Mouse (Mus musculus) midbrain, embryonic 14.5 days (tissue): ENCODE measurements around the gene Wdr63. TPM values are rescaled to one million over a fixed set of nuclear protein-coding genes. Genes with fewer than 3 reads are reported as not detected.

Source experiments
- ATAC-seq: fragments of 200-750 bp; cut with Nextera tagmentation; 2 replicates; pipeline ENCODE4 v1.8.0; 2017; ENCODE audit warnings: moderate number of reproducible peaks, moderate library complexity; ENCODE audit not compliant: low FRiP score, low TSS enrichment
- DNase-seq: peaks from one replicate; pipeline ENCODE4 v3.0.0-alpha.2; 2015
- H3K27ac ChIP-seq: fragments of 300-500 bp; sonication (generic); replicated peaks from 2 replicates; pipeline ENCODE4 v1.5.1; 2014; ENCODE audit warnings: mild to moderate bottlenecking, low read depth, low read length, moderate library complexity
- H3K27me3 ChIP-seq: fragments of 300-500 bp; sonication (generic); 2 replicates; pipeline ENCODE4 v1.6.1; 2014; ENCODE audit warnings: low read length, control low read depth, mixed read lengths; ENCODE audit not compliant: control insufficient read depth, insufficient read depth
- H3K36me3 ChIP-seq: fragments of 300-500 bp; sonication (generic); 2 replicates; pipeline ENCODE4 v1.6.1; 2014; ENCODE audit warnings: low read length, control low read depth; ENCODE audit not compliant: control insufficient read depth, insufficient read depth
- H3K4me1 ChIP-seq: fragments of 300-500 bp; sonication (generic); 2 replicates; pipeline ENCODE4 v1.6.1; 2014; ENCODE audit warnings: mild to moderate bottlenecking, antibody characterized with exemption, low read length, control low read depth; ENCODE audit not compliant: control insufficient read depth, insufficient read depth
- H3K4me2 ChIP-seq: fragments of 300-500 bp; sonication (generic); 2 replicates; pipeline ENCODE4 v1.6.1; 2014; ENCODE audit warnings: mild to moderate bottlenecking, low read length, moderate library complexity
- H3K4me3 ChIP-seq: fragments of 300-500 bp; sonication (generic); replicated peaks from 2 replicates; pipeline ENCODE4 v1.5.1; 2014; ENCODE audit warnings: low read depth, low read length
- H3K9ac ChIP-seq: fragments of 300-500 bp; sonication (generic); replicated peaks from 2 replicates; pipeline ENCODE4 v1.6.1; 2014; ENCODE audit warnings: mild to moderate bottlenecking, low read length, moderate library complexity
- H3K9me3 ChIP-seq: fragments of 300-500 bp; sonication (generic); 2 replicates; pipeline ENCODE4 v1.6.1; 2016; ENCODE audit warnings: low read length, control low read depth, mixed read lengths; ENCODE audit not compliant: control insufficient read depth
- WGBS: fragments of 180-500 bp; shearing (Covaris S2); extraction: QIAGEN DNeasy Blood & Tissue Kit; methylation state at CpG from one replicate; pipeline ENCODE4 v1.1.7; 2014; 5-methylcytosine and 5-hydroxymethylcytosine counted together
- polyA plus RNA-seq: library from polyadenylated mRNA; unstranded; fragments of >200 nt; fragmentation: Nextera tagmentation; extraction: Ambion mirVana; gene quantifications from 2 replicates; pipeline ENCODE4 v1.2.1, GENCODE M21; 2014

Gene Wdr63
- polyA plus RNA-seq, 1 experiment from 2014 or later: 0.83 TPM

DNA sequence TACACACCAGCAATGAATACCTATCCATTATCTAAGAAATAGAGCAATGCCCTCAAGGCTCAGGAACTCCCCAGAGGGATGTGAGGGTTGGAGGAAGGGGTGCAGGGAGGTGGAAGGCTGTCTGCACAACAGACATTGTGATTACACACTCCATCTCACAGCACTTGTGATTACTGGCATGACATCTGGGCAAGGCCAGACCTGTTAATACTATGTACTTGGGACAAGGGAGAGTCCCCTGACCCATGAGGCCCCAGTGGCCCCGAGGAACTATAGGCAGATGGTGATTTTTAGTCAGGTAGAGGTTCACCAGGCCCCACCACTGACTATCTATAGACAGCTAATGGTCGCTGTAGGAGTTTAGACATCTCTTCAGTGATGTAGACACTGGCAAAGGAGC lies 54.1 kb downstream of the Wdr63 start:
- Histone ChIP-seq H3K27me3 (no peaks in the 10 kb centered on the region), H3K27ac (no peak overlapping the region), H3K36me3 (no peaks in the 10 kb centered on the region), H3K4me1 (0 out of 2 replicates have a peak, but pooled peaks cover 3% of the 10 kb centered on the region), H3K4me2 (no peak overlapping the region), H3K9me3 (no peaks in the 10 kb centered on the region), H3K9ac (no peak overlapping the region), H3K4me3 (no peak overlapping the region)
- 80% methylated on average over 2 of the region's 2 CpGs for WGBS
- no peak for DNase-seq
- ATAC-seq: no peak

DNA sequence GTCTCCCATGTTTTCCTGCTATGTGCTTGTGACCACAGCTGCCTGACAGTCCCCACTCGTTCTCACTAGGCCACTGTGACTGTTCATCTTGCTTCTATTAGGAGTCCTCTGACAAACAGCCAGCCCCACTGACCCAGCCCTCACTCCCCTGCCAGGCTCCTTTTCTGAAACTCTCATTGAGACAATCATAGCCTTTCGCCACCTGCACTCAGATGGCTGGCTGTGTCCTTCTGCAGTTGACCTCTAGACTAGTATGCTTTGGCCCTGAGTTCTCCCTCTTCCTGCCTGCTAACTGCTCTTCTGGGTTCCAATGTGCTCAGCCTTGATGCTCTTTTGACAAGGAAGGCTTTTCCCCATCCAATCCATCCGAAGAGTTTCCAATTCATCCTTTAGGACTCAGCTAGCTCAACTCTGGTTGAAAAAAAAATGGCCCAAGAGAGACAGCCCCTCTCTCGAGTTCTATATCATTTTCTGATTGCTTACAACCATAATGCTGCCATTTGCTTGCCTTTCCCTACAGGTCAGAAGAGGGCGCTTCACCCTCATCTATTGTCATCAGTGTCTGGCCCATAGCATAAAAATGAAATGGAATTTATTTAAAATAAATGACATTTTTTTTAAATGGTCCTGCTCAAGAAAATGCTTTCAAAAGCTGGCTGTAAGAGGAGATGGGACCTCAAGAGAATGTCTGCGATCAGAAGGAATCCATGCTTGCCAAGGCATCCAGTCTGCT lies 54.7 kb downstream of the Wdr63 start:
- H3K4me1 ChIP-seq: 0 out of 2 replicates have a peak, but pooled peaks cover 3% of the 10 kb centered on the region
- H3K4me2 ChIP-seq: no peak overlapping the region; the same call in 1 of the 2 replicates
- DNase-seq: no peak
- no peak for ATAC-seq
- no peaks in the 10 kb centered on the region for H3K9me3 ChIP-seq
- H3K4me3 ChIP-seq: no peak overlapping the region
- 73% methylated on average over 6 of the region's 6 CpGs for WGBS
- H3K27ac ChIP-seq: no peak overlapping the region
- H3K9ac ChIP-seq: no peak overlapping the region
- no peaks in the 10 kb centered on the region for H3K27me3 ChIP-seq
- H3K36me3 ChIP-seq: no peaks in the 10 kb centered on the region

DNA sequence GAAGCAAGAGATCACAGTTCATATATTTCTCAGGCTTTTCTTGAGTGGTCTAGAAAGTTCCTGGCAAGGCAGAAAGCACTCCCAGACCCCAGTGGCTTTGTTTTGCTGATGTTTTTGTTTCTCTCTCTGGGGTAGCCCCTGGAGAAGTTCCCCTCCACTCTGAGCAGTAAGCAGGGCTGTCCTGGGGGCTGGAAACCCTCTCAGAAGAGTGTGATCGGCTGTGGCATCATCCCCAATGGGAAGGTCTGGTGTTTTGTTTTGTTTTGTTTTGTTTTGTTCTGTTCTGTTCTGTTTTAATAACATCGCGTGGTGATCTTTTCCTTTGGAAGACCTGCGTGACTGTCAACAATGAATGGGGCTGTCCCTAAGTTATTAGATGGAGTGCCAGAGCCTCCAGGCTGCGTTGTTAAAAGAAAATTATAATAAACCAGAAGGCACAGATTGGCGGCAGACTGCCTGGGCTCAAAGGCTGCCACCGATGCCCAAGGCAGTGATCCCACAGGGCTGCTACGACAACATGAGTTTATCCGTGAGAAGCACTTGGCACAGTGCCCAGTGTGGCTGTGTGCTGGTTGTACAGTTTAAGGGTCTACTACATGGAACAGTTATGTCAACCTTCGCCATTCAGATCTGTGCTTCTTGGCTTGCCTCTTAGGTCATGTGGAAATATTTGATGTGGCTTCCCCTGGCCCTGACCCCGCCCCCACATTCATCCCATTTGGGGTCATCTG lies 56.5 kb downstream of the Wdr63 start:
- no peak overlapping the region for H3K27ac ChIP-seq
- no peaks in the 10 kb centered on the region for H3K9me3 ChIP-seq
- DNase-seq (peak; percentile 91), ATAC-seq (peak; percentile 90)
- no peaks in the 10 kb centered on the region for H3K36me3 ChIP-seq
- no peak overlapping the region for H3K4me3 ChIP-seq
- WGBS: 22% methylated on average over 11 of the region's 11 CpGs
- H3K4me2 ChIP-seq: peak overlapping the region; percentile 12; the same call in 1 of the 2 replicates
- 0 out of 2 replicates have a peak, but pooled peaks cover 3% of the 10 kb centered on the region for H3K4me1 ChIP-seq
- H3K27me3 ChIP-seq: no peaks in the 10 kb centered on the region
- no peak overlapping the region for H3K9ac ChIP-seq

DNA sequence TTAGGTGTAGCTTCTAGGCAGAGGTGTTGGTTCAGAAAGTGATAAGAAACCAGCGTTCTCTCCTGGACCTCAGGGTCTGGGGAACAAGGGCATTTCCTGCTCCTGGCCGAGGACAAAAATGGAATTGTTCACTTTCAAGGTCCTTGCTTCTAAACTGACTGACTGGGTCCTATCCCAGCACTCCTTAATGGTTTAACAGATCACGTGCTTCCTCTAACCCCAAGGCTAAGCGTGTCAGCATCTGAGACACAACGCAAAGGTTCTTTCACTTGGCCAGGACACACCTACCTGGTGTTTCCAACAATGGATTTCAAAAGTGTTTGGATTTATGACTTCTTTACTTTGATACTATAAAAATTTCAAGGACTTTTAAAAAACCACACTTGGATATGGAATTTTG lies 58.0 kb downstream of the Wdr63 start:
- no peak overlapping the region for H3K27ac ChIP-seq
- H3K4me3 ChIP-seq: no peak overlapping the region
- no peak for ATAC-seq
- no peak overlapping the region for H3K9ac ChIP-seq
- H3K9me3 ChIP-seq: no peaks in the 10 kb centered on the region
- no peak overlapping the region for H3K4me2 ChIP-seq
- no peaks in the 10 kb centered on the region for H3K36me3 ChIP-seq
- DNase-seq: no peak
- H3K4me1 ChIP-seq: 0 out of 2 replicates have a peak, but pooled peaks cover 3% of the 10 kb centered on the region
- no peaks in the 10 kb centered on the region for H3K27me3 ChIP-seq
- 92% methylated on average over 5 of the region's 5 CpGs for WGBS

DNA sequence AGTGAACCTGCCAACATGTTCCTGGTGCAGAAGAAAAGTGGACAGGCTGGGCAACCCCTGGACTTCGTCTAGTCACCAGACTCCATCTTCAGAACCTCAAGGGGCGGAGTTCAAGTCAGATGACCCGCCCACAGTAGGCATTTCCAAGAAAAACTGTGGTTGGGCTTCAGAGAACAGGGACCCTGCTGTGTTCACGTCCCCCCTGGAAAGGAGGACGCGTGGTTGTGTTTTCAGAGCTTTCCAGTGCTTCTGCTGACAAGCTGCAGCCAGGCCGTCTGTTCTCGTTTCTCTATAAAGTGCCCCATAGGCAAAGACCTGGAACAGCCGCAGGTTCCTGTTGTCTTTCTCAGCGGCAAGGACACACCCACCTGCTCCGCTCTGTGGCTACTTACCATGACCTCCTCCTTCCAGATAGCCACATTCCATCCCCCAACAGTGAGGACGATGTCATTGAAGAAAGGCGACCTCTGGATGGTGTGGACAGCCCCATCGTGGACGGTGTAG lies 60.2 kb downstream of the Wdr63 start:
- Histone ChIP-seq H3K9me3 (no peaks in the 10 kb centered on the region), H3K4me1 (0 out of 2 replicates have a peak, but pooled peaks cover 3% of the 10 kb centered on the region), H3K4me3 (no peak overlapping the region), H3K9ac (no peak overlapping the region), H3K27ac (no peak overlapping the region), H3K36me3 (no peaks in the 10 kb centered on the region), H3K4me2 (no peak overlapping the region), H3K27me3 (no peaks in the 10 kb centered on the region)
- ATAC-seq (no peak), DNase-seq (no peak)
- 25% methylated on average over 15 of the region's 15 CpGs for WGBS

DNA sequence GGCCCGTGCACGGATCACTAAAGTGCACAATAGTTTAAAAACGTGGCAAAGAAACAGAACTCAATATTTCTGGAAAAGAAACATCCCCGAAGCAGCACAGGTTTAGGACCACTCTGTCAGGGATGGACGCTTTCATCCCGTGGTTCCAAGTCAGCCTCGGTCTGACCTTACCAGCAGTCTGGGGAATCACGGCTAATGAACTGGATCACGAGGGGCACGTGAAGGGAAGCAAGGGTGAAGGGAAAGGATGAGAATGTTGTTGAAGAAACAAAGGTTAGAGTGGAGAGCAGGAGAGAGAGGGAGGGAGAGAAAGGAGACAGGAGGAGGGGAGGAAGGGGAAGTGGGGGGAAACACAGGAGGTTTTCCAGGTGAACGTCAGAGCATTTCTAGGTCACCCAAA lies 61.9 kb downstream of the Wdr63 start:
- H3K9me3 ChIP-seq: no peaks in the 10 kb centered on the region
- WGBS: 87% methylated on average over 11 of the region's 11 CpGs

DNA sequence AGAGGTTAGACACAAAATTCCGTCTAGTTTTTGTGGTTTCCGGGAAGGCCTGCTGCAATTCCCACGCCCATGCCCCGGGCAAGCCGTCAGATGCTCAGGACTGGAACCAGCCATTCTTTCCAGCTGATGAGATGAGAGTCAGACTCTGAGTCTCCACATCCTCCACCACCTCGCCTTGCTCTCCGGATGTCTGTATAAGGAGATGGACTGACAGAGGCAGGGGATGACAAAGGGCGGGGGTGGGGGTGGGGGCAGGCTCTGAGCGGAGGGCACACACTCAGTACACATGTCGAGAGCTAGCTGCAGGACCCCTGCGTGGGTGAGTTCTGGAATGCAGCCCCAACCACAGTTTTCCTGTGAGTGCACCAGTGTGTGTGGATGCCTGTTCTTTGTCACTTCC lies 63.0 kb downstream of the Wdr63 start:
- Histone ChIP-seq H3K9ac (no peak overlapping the region), H3K4me1 (no peaks in the 10 kb centered on the region), H3K9me3 (no peaks in the 10 kb centered on the region), H3K4me2 (no peak overlapping the region), H3K27ac (no peak overlapping the region), H3K36me3 (no peaks in the 10 kb centered on the region), H3K4me3 (no peak overlapping the region), H3K27me3 (no peaks in the 10 kb centered on the region)
- ATAC-seq (no peak), DNase-seq (no peak)
- 56% methylated on average over 11 of the region's 11 CpGs for WGBS

More for the DNA sequence above, 61.9 kb downstream of the Wdr63 start:
- ATAC-seq (no peak), DNase-seq (no peak)
- Histone ChIP-seq H3K27me3 (no peaks in the 10 kb centered on the region), H3K27ac (no peak overlapping the region), H3K4me3 (no peak overlapping the region), H3K4me1 (no peaks in the 10 kb centered on the region), H3K9ac (no peak overlapping the region), H3K4me2 (no peak overlapping the region), H3K36me3 (no peaks in the 10 kb centered on the region)

DNA sequence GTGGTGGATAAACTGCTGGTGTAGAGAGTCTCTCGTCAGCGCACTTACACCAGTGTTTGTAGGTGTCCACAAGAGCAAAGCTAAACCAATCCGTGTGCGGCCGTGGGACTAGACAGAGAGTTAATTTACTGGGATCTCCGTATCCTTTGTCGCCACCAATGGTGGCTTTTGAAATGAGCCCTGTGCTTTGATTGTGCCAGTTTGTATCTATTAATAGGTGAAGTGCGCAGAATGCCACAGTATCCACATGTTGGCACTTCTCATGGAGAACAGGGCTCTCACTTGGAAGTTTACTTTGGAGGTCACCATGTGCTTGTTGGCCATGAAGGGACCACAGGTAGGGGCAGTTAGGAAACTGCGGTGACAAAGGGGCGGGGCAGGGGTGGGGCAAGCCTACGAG lies 66.5 kb downstream of the Wdr63 start:
- no peak overlapping the region for H3K4me3 ChIP-seq
- DNase-seq: no peak
- whole genome bisulfite sequencing: 95% methylated on average over 11 of the region's 11 CpGs
- H3K9me3 ChIP-seq: no peaks in the 10 kb centered on the region
- H3K4me1 ChIP-seq: no peaks in the 10 kb centered on the region
- no peaks in the 10 kb centered on the region for H3K27me3 ChIP-seq
- no peak overlapping the region for H3K9ac ChIP-seq
- H3K4me2 ChIP-seq: no peak overlapping the region
- H3K27ac ChIP-seq: no peak overlapping the region
- no peak for ATAC-seq
- H3K36me3 ChIP-seq: no peaks in the 10 kb centered on the region
